Mouse (Mus musculus) ES-Bruce4 (cell line): ENCODE measurements around the gene Olfml2a.

Experiments used
- CTCF ChIP-seq: IDR thresholded peaks from one replicate; pipeline ENCODE4 v1.8.1; 2011; ENCODE audit warnings: low read depth, low read length
- POLR2A ChIP-seq: IDR thresholded peaks from one replicate; pipeline ENCODE4 v1.8.1; 2011; ENCODE audit warnings: low read length; ENCODE audit not compliant: insufficient read depth

- no peak for TF ChIP-seq CTCF
- no peak for TF ChIP-seq POLR2A
These were observed 2.2 kb downstream of the Olfml2a start for GRCm38 (mm10) chr2:38933931-38934330.
